Mouse (Mus musculus) heart, postnatal 36 days (tissue): ENCODE data around the gene Mycbpap. TPM values are rescaled to one million over a fixed set of nuclear protein-coding genes. Genes with fewer than 3 reads are reported as not detected.

Source experiments
- DNase-seq, 2 experiments: peaks; one replicate each; pipeline ENCODE4 v3.0.0; 2021 to 2022
- intact Hi-C: fragments of 180-260 bp; cut with DNase I; formaldehyde crosslinking; loops from one replicate; pipeline ENCODE4 v1.15.1; 2025
- total RNA-seq, 2 experiments: library from RNA; stranded (reverse); gene quantifications; 2 replicates each; pipeline ENCODE4 v1.2.3; 2021

Mycbpap gene
- total RNA-seq, 2 experiments from 2014 or later = 0.89 to 1.3 TPM

DNA sequence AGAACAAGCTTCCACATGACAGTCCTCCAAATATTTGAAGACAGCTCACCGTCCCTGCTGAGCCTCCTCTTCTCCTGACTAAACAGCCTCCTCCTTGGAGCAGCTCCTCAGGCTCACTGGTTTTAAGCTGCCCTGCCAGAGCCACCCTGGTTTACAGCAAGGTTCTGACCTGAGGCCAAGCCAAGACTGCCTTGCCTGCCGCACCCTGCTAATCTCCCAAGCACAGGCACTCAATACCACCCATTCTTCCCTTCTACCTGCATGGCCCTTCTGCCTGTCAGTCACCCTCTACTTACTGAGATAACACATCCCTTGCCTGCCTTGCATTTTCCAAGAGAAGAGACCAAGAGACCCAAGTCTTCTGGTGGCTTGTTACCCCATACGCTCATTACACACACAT lies 65.2 kb downstream of the Mycbpap start:
- intact Hi-C loops = no loop called here
- DNase-seq = no peak

DNA sequence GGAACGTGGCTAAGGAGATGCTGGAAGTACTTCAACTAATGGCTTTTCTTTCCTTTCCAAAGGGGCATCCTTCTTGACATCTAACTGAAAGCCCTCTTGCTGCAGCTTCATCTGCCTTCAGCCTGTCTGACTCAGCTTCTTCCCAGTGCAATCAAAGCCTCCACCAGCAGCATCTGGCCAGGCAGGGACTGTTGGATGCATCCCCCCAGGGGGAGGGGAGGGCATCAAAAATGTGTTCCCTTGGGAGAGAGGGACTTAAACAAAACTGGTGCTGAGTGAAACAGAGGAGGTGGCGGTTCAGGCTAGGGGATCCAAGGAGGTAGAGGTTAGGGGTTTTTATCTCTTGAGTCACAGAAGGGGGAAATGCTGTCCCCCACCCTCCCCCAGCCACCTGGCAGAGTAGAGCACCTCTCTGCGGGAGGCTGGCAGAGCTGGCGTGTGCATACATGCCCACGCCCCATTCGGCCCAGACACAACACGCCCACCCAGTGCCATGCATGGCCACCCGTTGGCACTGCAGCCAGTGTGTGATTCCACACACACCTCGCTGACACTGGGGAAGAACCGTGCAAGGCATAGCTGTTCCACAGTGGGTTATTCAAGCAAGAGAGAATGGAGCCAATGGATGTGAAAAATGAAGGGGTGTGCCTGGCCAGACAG lies 66.3 kb downstream of the Mycbpap start:
- no peak for DNase-seq
- intact Hi-C loops = no loop called here

DNA sequence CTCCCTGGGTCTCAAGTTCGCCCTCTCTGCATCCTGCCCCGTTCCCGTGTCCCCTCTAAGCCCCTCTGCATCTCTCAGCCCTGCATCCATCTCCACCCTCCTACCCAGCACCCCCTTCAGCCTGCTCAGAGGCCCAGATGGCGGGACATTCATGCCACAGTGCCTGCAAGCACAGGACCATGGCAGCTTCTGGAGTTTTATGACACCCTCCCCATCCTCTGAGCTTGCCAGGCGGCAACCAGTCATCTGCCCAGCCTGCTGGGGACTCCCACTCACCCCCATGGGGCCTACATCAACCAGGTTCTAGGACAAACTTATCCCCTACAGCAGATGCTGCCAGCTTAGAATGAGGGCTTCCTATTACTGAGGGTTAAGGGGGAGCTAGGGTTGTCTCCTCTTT lies 66.8 kb downstream of the Mycbpap start:
- no peak for DNase-seq
- intact Hi-C loops = no loop called here

Other genes starting within 250 kb of the Mycbpap start
- gene Gm21885, start 239.9 kb downstream of the Mycbpap start, total RNA-seq = under 1 TPM in 1 of 2 experiments, not detected in 1; 0.42 TPM
- 10 to 100 TPM; 31.9 to 34.3 TPM for gene Luc7l3, start 199.8 kb downstream of the Mycbpap start, total RNA-seq
- gene Ankrd40, start 193.7 kb downstream of the Mycbpap start, total RNA-seq = 100 to 1,000 TPM; 263 to 301 TPM
- 1 to 10 TPM; 1.7 to 3.9 TPM for gene Abcc3, start 128.7 kb downstream of the Mycbpap start, total RNA-seq
- 10 to 100 TPM; 13.8 to 14.2 TPM for gene Cacna1g, start 47.5 kb downstream of the Mycbpap start, total RNA-seq
- under 1 TPM; 0.42 to 0.62 TPM for gene Spata20, start 35.6 kb downstream of the Mycbpap start, total RNA-seq
- gene Epn3, start 21.8 kb downstream of the Mycbpap start, total RNA-seq = 10 to 100 TPM; 26.7 to 31.2 TPM
- gene Rsad1, start 27.5 kb upstream of the Mycbpap start, total RNA-seq = 10 to 100 TPM in 1 of 2 experiments, 1 to 10 TPM in 1; 9.6 to 14.2 TPM
- gene Chad, start 43.3 kb upstream of the Mycbpap start, total RNA-seq = 1 to 10 TPM; 1.0 to 1.2 TPM
- 10 to 100 TPM; 26.5 to 28.9 TPM for gene Acsf2, start 80.1 kb upstream of the Mycbpap start, total RNA-seq
- 10 to 100 TPM; 31.1 to 33.8 TPM for gene Lrrc59, start 108.0 kb upstream of the Mycbpap start, total RNA-seq
- 10 to 100 TPM; 59.2 to 60.1 TPM for gene Mrpl27, start 132.0 kb upstream of the Mycbpap start, total RNA-seq
- under 1 TPM in 1 of 2 experiments, not detected in 1; 0.25 TPM for gene Eme1, start 132.2 kb upstream of the Mycbpap start, total RNA-seq
- gene Xylt2, start 155.8 kb upstream of the Mycbpap start, total RNA-seq = 10 to 100 TPM in 1 of 2 experiments, 1 to 10 TPM in 1; 10.0 to 10.4 TPM
- gene Gm11541, start 182.8 kb upstream of the Mycbpap start, total RNA-seq = not detected
- gene Cdc34b, start 220.0 kb upstream of the Mycbpap start, total RNA-seq = 1 to 10 TPM; 1.1 to 1.2 TPM